Mouse (Mus musculus) heart, embryonic 12.5 days (tissue): ENCODE data around the gene Cnih1. TPM values are rescaled to one million over a fixed set of nuclear protein-coding genes. Genes with fewer than 3 reads are reported as not detected.
A peak's percentile ranks its signal among the peaks of the same experiment; 100 is the strongest.
"Not testable (repeated sequence)": the region's sequence is repeated elsewhere in the genome, so short reads cannot be mapped to it uniquely, and the experiment has no call there.

Experiments
- ATAC-seq: fragments of 200-750 bp; cut with Nextera tagmentation; 2 replicates; pipeline ENCODE4 v1.8.0; 2017; ENCODE audit warnings: moderate TSS enrichment, moderate library complexity; ENCODE audit not compliant: insufficient number of reproducible peaks, low FRiP score
- H3K27ac ChIP-seq: fragments of 300-500 bp; sonication (generic); 2 replicates; pipeline ENCODE4 v1.5.1; 2016; ENCODE audit warnings: mild to moderate bottlenecking, moderate library complexity; ENCODE audit not compliant: poor library complexity, severe bottlenecking
- H3K27me3 ChIP-seq: fragments of 300-500 bp; sonication (generic); replicated peaks from 2 replicates; pipeline ENCODE4 v1.6.1; 2016; ENCODE audit warnings: mild to moderate bottlenecking, moderate library complexity
- H3K36me3 ChIP-seq: fragments of 300-500 bp; sonication (generic); 2 replicates; pipeline ENCODE4 v1.6.1; 2016; ENCODE audit warnings: mild to moderate bottlenecking, moderate library complexity
- H3K4me1 ChIP-seq: fragments of 300-500 bp; sonication (generic); replicated peaks from 2 replicates; pipeline ENCODE4 v1.6.1; 2016; ENCODE audit warnings: mild to moderate bottlenecking
- H3K4me2 ChIP-seq: fragments of 300-500 bp; sonication (generic); 2 replicates; pipeline ENCODE4 v1.6.1; 2016; ENCODE audit warnings: mild to moderate bottlenecking, moderate library complexity
- H3K4me3 ChIP-seq: fragments of 300-500 bp; sonication (generic); 2 replicates; pipeline ENCODE4 v1.5.1; 2016; ENCODE audit warnings: mild to moderate bottlenecking
- H3K9ac ChIP-seq: fragments of 300-500 bp; sonication (generic); 2 replicates; pipeline ENCODE4 v1.6.1; 2016; ENCODE audit warnings: mild to moderate bottlenecking, moderate library complexity
- H3K9me3 ChIP-seq: fragments of 300-500 bp; sonication (generic); replicated peaks from 2 replicates; pipeline ENCODE4 v1.6.1; 2016; ENCODE audit warnings: mild to moderate bottlenecking, moderate library complexity
- WGBS: fragments of 180-500 bp; shearing (Covaris S2); methylation state at CpG from one replicate; pipeline ENCODE4 v1.1.7; 2016; 5-methylcytosine and 5-hydroxymethylcytosine counted together
- polyA plus RNA-seq: library from polyadenylated mRNA; unstranded; fragments of >200 nt; fragmentation: Nextera tagmentation; extraction: Ambion mirVana; gene quantifications from 2 replicates; pipeline ENCODE4 v1.2.1, GENCODE M21; 2016

The Cnih1 gene
- polyA plus RNA-seq, 1 experiment from 2014 or later, result 175 TPM

- peak overlapping the region; percentile 96 for H3K4me2 ChIP-seq
- no peak for ATAC-seq
- WGBS, result 3% methylated on average over 7 of the region's 7 CpGs
- H3K4me3 ChIP-seq, result peak overlapping the region; percentile 76
- H3K27me3 ChIP-seq, result no peaks in the 10 kb centered on the region
- H3K36me3 ChIP-seq, result peaks cover 14% of the 10 kb centered on the region
- H3K9ac ChIP-seq, result no peak overlapping the region
- H3K27ac ChIP-seq, result no peak overlapping the region
- H3K9me3 ChIP-seq, result no peaks in the 10 kb centered on the region; the same call in 1 of the 2 replicates
- H3K4me1 ChIP-seq, result peaks cover 13% of the 10 kb centered on the region
These were observed 28.2 kb downstream of the Cnih1 start for GRCm38 (mm10) chr14:46759970-46760354.

- H3K4me2 ChIP-seq, result no peak overlapping the region
- no peaks in the 10 kb centered on the region for H3K27me3 ChIP-seq
- H3K9me3 ChIP-seq, result no peaks in the 10 kb centered on the region; the same call in 1 of the 2 replicates
- H3K4me1 ChIP-seq, result peaks cover 13% of the 10 kb centered on the region
- no peaks in the 10 kb centered on the region for H3K36me3 ChIP-seq
- H3K9ac ChIP-seq, result no peak overlapping the region
- no peak overlapping the region for H3K27ac ChIP-seq
- H3K4me3 ChIP-seq, result no peak overlapping the region
- ATAC-seq, result no peak
- WGBS, result 58% methylated on average over 9 of the region's 9 CpGs
These were observed 30.5 kb downstream of the Cnih1 start for GRCm38 (mm10) chr14:46757736-46758135.

GRCm38 (mm10) chr14:46755851-46756250 lies 32.4 kb downstream of the Cnih1 start:
- no peak for ATAC-seq
- Histone ChIP-seq H3K27ac (no peak overlapping the region), H3K9me3 (no peaks in the 10 kb centered on the region; the same call in 1 of the 2 replicates), H3K4me3 (no peak overlapping the region), H3K9ac (no peak overlapping the region), H3K4me1 (peaks cover 1% of the 10 kb centered on the region), H3K36me3 (no peaks in the 10 kb centered on the region), H3K27me3 (no peaks in the 10 kb centered on the region), H3K4me2 (no peak overlapping the region)
- WGBS, result 90% methylated on average over 8 of the region's 8 CpGs

GRCm38 (mm10) chr14:46754371-46754770 lies 33.8 kb downstream of the Cnih1 start:
- H3K27me3 ChIP-seq, H3K27ac ChIP-seq, H3K4me2 ChIP-seq, H3K9me3 ChIP-seq, ATAC-seq, H3K4me3 ChIP-seq, H3K36me3 ChIP-seq, H3K9ac ChIP-seq, H3K4me1 ChIP-seq: not testable (repeated sequence)
- WGBS, result 69% methylated on average over 10 of the region's 10 CpGs

GRCm38 (mm10) chr14:46745413-46745812 lies 42.8 kb downstream of the Cnih1 start:
- no peaks in the 10 kb centered on the region for H3K9me3 ChIP-seq
- H3K36me3 ChIP-seq, result no peaks in the 10 kb centered on the region
- H3K27me3 ChIP-seq, result no peaks in the 10 kb centered on the region
- H3K4me3 ChIP-seq, result no peak overlapping the region
- ATAC-seq, result no peak
- no peak overlapping the region for H3K4me2 ChIP-seq
- H3K27ac ChIP-seq, result no peak overlapping the region
- 83% methylated on average over 8 of the region's 8 CpGs for WGBS
- H3K4me1 ChIP-seq, result no peaks in the 10 kb centered on the region
- H3K9ac ChIP-seq, result no peak overlapping the region

- no peak for ATAC-seq
- WGBS, result 79% methylated on average over 2 of the region's 2 CpGs
- H3K27me3 ChIP-seq, result no peaks in the 10 kb centered on the region
- H3K4me1 ChIP-seq, result no peaks in the 10 kb centered on the region
- no peak overlapping the region for H3K4me3 ChIP-seq
- H3K27ac ChIP-seq, result no peak overlapping the region
- no peak overlapping the region for H3K9ac ChIP-seq
- H3K4me2 ChIP-seq, result no peak overlapping the region
- no peaks in the 10 kb centered on the region for H3K36me3 ChIP-seq
- no peaks in the 10 kb centered on the region for H3K9me3 ChIP-seq
These were observed 45.5 kb downstream of the Cnih1 start for GRCm38 (mm10) chr14:46742674-46743073.

- H3K36me3 ChIP-seq, H3K4me3 ChIP-seq, H3K27ac ChIP-seq, H3K9me3 ChIP-seq, H3K4me1 ChIP-seq, ATAC-seq, H3K9ac ChIP-seq, H3K27me3 ChIP-seq, H3K4me2 ChIP-seq: not testable (repeated sequence)
These were observed 50.9 kb downstream of the Cnih1 start for GRCm38 (mm10) chr14:46737346-46737745.

GRCm38 (mm10) chr14:46736366-46736765 lies 51.8 kb downstream of the Cnih1 start:
- Histone ChIP-seq H3K36me3 (no peaks in the 10 kb centered on the region), H3K4me3 (no peak overlapping the region), H3K4me2 (no peak overlapping the region), H3K9me3 (no peaks in the 10 kb centered on the region), H3K27ac (no peak overlapping the region), H3K9ac (no peak overlapping the region), H3K27me3 (no peaks in the 10 kb centered on the region), H3K4me1 (no peaks in the 10 kb centered on the region)
- WGBS, result 84% methylated on average over 4 of the region's 4 CpGs
- ATAC-seq, result no peak

- WGBS, result 78% methylated on average over 14 of the region's 14 CpGs
- no peak overlapping the region for H3K4me2 ChIP-seq
These were observed 53.3 kb downstream of the Cnih1 start for GRCm38 (mm10) chr14:46734761-46735455.

GRCm38 (mm10) chr14:46734262-46734661 lies 53.9 kb downstream of the Cnih1 start:
- H3K27me3 ChIP-seq, result no peaks in the 10 kb centered on the region
- H3K9me3 ChIP-seq, result no peaks in the 10 kb centered on the region
- no peak for ATAC-seq
- no peaks in the 10 kb centered on the region for H3K4me1 ChIP-seq
- whole genome bisulfite sequencing, result 80% methylated on average over 5 of the region's 5 CpGs
- no peak overlapping the region for H3K27ac ChIP-seq
- no peak overlapping the region for H3K9ac ChIP-seq
- no peak overlapping the region for H3K4me2 ChIP-seq
- no peaks in the 10 kb centered on the region for H3K36me3 ChIP-seq
- no peak overlapping the region for H3K4me3 ChIP-seq

More at GRCm38 (mm10) chr14:46734761-46735455, 53.3 kb downstream of the Cnih1 start:
- H3K36me3 ChIP-seq, result no peaks in the 10 kb centered on the region
- no peaks in the 10 kb centered on the region for H3K9me3 ChIP-seq
- ATAC-seq, result no peak
- H3K9ac ChIP-seq, result no peak overlapping the region
- no peaks in the 10 kb centered on the region for H3K27me3 ChIP-seq
- no peak overlapping the region for H3K4me3 ChIP-seq
- no peaks in the 10 kb centered on the region for H3K4me1 ChIP-seq
- H3K27ac ChIP-seq, result no peak overlapping the region

- no peak overlapping the region for H3K9ac ChIP-seq
- ATAC-seq, result no peak
- no peak overlapping the region for H3K27ac ChIP-seq
- H3K27me3 ChIP-seq, result no peaks in the 10 kb centered on the region
- 51% methylated on average over 3 of the region's 3 CpGs for WGBS
- no peaks in the 10 kb centered on the region; the same call in 1 of the 2 replicates for H3K4me1 ChIP-seq
- no peak overlapping the region for H3K4me2 ChIP-seq
- no peaks in the 10 kb centered on the region for H3K9me3 ChIP-seq
- no peak overlapping the region for H3K4me3 ChIP-seq
- H3K36me3 ChIP-seq, result no peaks in the 10 kb centered on the region
These were observed 62.5 kb downstream of the Cnih1 start for GRCm38 (mm10) chr14:46725743-46726142.
